Mouse (Mus musculus) CH12.LX (cell line): ENCODE measurements around the gene Ttc34. TPM values are rescaled to one million over a fixed set of nuclear protein-coding genes. Genes with fewer than 3 reads are reported as not detected.

Experiments used
- DNase-seq: peaks from one replicate; pipeline ENCODE4 v3.0.0-alpha.2; 2013; ENCODE audit errors: extremely low read depth
- H3K27ac ChIP-seq: 2 replicates; pipeline ENCODE4 v1.5.1; 2012; ENCODE audit warnings: low read depth, mild to moderate bottlenecking, control low read depth, moderate library complexity; ENCODE audit not compliant: insufficient read depth
- H3K27me3 ChIP-seq: replicated peaks from 2 replicates; pipeline ENCODE3; 2012; ENCODE audit warnings: inconsistent platforms
- H3K36me3 ChIP-seq, 2 experiments: replicated peaks in 1 of 2; 2 replicates each; pipeline versions ENCODE3 to v1.6.1; 2012; ENCODE audit warnings: inconsistent platforms in 1 of 2, low read length in 1 of 2, mild to moderate bottlenecking in 1 of 2, mixed read lengths in 1 of 2, moderate library complexity in 1 of 2; ENCODE audit not compliant: control insufficient read depth in 1 of 2, insufficient read depth in 1 of 2
- H3K4me1 ChIP-seq, 2 experiments: 2 replicates each; pipeline ENCODE4 v1.6.1; 2012; ENCODE audit warnings: inconsistent platforms in 1 of 2, moderate library complexity in 1 of 2; ENCODE audit not compliant: insufficient read depth in 2 of 2, control insufficient read depth in 1 of 2
- H3K4me2 ChIP-seq: 2 replicates; pipeline ENCODE4 v1.6.1; 2012; ENCODE audit warnings: low read depth, mild to moderate bottlenecking, control low read depth; ENCODE audit not compliant: poor library complexity, insufficient read depth, severe bottlenecking
- H3K4me3 ChIP-seq, 3 experiments: fragments of 150-350 bp in 1 of 3; sonication (generic) in 1 of 3; replicated peaks in 1 of 3; 2 replicates each; pipeline versions ENCODE3 to v1.5.1; 2011 to 2012; ENCODE audit warnings: low read depth in 2 of 3, low read length in 2 of 3, mild to moderate bottlenecking in 2 of 3, moderate library complexity in 2 of 3, control low read depth in 1 of 3, improper control_type of control experiment in 1 of 3, inconsistent platforms in 1 of 3, mixed read lengths in 1 of 3; ENCODE audit not compliant: poor library complexity in 1 of 3
- H3K79me2 ChIP-seq: replicated peaks from 2 replicates; pipeline ENCODE4 v1.6.1; 2012; ENCODE audit warnings: mild to moderate bottlenecking, moderate library complexity; ENCODE audit not compliant: control insufficient read depth, poor library complexity, insufficient read depth, severe bottlenecking; ENCODE audit errors: extremely low read depth
- H3K9ac ChIP-seq: 2 replicates; pipeline ENCODE4 v1.6.1; 2012; ENCODE audit warnings: low read depth, mild to moderate bottlenecking, control low read depth, moderate library complexity; ENCODE audit not compliant: insufficient read depth
- H3K9me3 ChIP-seq: replicated peaks from 2 replicates; pipeline ENCODE3; 2012; ENCODE audit warnings: low read length, inconsistent platforms, mixed read lengths
- CHD1 ChIP-seq: IDR thresholded peaks from 2 replicates; pipeline ENCODE4 v1.6.1; 2012; ENCODE audit warnings: low read depth, low read length, improper control_type of control experiment, inconsistent platforms
- CTCF ChIP-seq, 2 experiments: IDR thresholded peaks in 1 of 2; conservative IDR thresholded peaks in 1 of 2; 2 replicates each; pipeline ENCODE4 v1.5.1; 2011 to 2012; ENCODE audit warnings: low read depth in 2 of 2, low read length in 2 of 2, improper control_type of control experiment in 1 of 2, inconsistent platforms in 1 of 2, mild to moderate bottlenecking in 1 of 2, moderate library complexity in 1 of 2
- ELF1 ChIP-seq: IDR thresholded peaks from 2 replicates; pipeline ENCODE4 v1.6.1; 2014; ENCODE audit warnings: low read depth, mild to moderate bottlenecking, inconsistent platforms, low read length, improper control_type of control experiment
- EP300 ChIP-seq: IDR thresholded peaks from 2 replicates; pipeline ENCODE4 v1.6.1; 2011; ENCODE audit warnings: low read length, improper control_type of control experiment
- ETS1 ChIP-seq: conservative IDR thresholded peaks from 2 replicates; pipeline ENCODE4 v1.6.1; 2012; ENCODE audit warnings: low read depth, mild to moderate bottlenecking, inconsistent platforms, low read length, improper control_type of control experiment, moderate library complexity
- GABPA ChIP-seq: IDR thresholded peaks from 2 replicates; pipeline ENCODE4 v1.6.1; 2012; ENCODE audit warnings: low read depth, low read length, improper control_type of control experiment, inconsistent platforms; ENCODE audit not compliant: insufficient replicate concordance
- JUN ChIP-seq: IDR thresholded peaks from 2 replicates; pipeline ENCODE4 v1.6.1; 2011; ENCODE audit warnings: low read depth, mild to moderate bottlenecking, low read length, improper control_type of control experiment, moderate library complexity; ENCODE audit not compliant: insufficient read depth
- KAT2A ChIP-seq: IDR thresholded peaks from 2 replicates; pipeline ENCODE4 v1.6.1; 2012; ENCODE audit warnings: low read length, improper control_type of control experiment, inconsistent platforms; ENCODE audit not compliant: insufficient replicate concordance
- MAFK ChIP-seq: IDR thresholded peaks from 2 replicates; pipeline ENCODE4 v1.6.1; 2011; ENCODE audit warnings: low read length, improper control_type of control experiment; ENCODE audit not compliant: insufficient replicate concordance
- MAX ChIP-seq: IDR thresholded peaks from 2 replicates; pipeline ENCODE4 v1.6.1; 2011; ENCODE audit warnings: low read length, improper control_type of control experiment
- MAZ ChIP-seq: IDR thresholded peaks from 2 replicates; pipeline ENCODE4 v1.6.1; 2012; ENCODE audit warnings: low read depth, mild to moderate bottlenecking, inconsistent platforms, low read length, improper control_type of control experiment, moderate library complexity
- MXI1 ChIP-seq: IDR thresholded peaks from 2 replicates; pipeline ENCODE4 v1.6.1; 2011; ENCODE audit warnings: mild to moderate bottlenecking, low read depth, low read length, improper control_type of control experiment
- NRF1 ChIP-seq: IDR thresholded peaks from 2 replicates; pipeline ENCODE4 v1.6.1; 2014; ENCODE audit warnings: low read depth, mild to moderate bottlenecking, inconsistent platforms, low read length, improper control_type of control experiment, moderate library complexity
- PAX5 ChIP-seq: IDR thresholded peaks from 2 replicates; pipeline ENCODE4 v1.6.1; 2012; ENCODE audit warnings: low read length, inconsistent platforms, mixed read lengths
- POLR2AphosphoS2 ChIP-seq: IDR thresholded peaks from 2 replicates; pipeline ENCODE4 v1.6.1; 2011; ENCODE audit warnings: low read depth, low read length, improper control_type of control experiment
- RAD21 ChIP-seq: IDR thresholded peaks from 2 replicates; pipeline ENCODE4 v1.6.1; 2011; ENCODE audit warnings: low read depth, mild to moderate bottlenecking, low read length, improper control_type of control experiment, moderate library complexity
- RCOR1 ChIP-seq: conservative IDR thresholded peaks from 2 replicates; pipeline ENCODE4 v1.6.1; 2012; ENCODE audit warnings: low read depth, mild to moderate bottlenecking, inconsistent platforms, low read length, improper control_type of control experiment
- TBP ChIP-seq: conservative IDR thresholded peaks from 2 replicates; pipeline ENCODE4 v1.6.1; 2011; ENCODE audit warnings: low read depth, low read length, improper control_type of control experiment
- ZC3H11A ChIP-seq: IDR thresholded peaks from 2 replicates; pipeline ENCODE4 v1.6.1; 2012; ENCODE audit warnings: low read depth, mild to moderate bottlenecking, inconsistent platforms, low read length, improper control_type of control experiment
- ZKSCAN1 ChIP-seq: IDR thresholded peaks from 2 replicates; pipeline ENCODE4 v1.6.1; 2012; ENCODE audit warnings: low read depth, inconsistent platforms, low read length, improper control_type of control experiment, borderline replicate concordance
- ZMIZ1 ChIP-seq: IDR thresholded peaks from 2 replicates; pipeline ENCODE4 v1.6.1; 2012; ENCODE audit warnings: low read depth, mild to moderate bottlenecking, inconsistent platforms, low read length, improper control_type of control experiment
- ZNF384 ChIP-seq: IDR thresholded peaks from 2 replicates; pipeline ENCODE4 v1.6.1; 2012; ENCODE audit warnings: low read depth, low read length, improper control_type of control experiment, inconsistent platforms
- dilution Hi-C: fragments of 300-500 bp; cut with MboI; formaldehyde crosslinking; loops from 2 replicates; pipeline ENCODE4 v1.14.3; 2020; ENCODE audit warnings: low sequenced_read_pairs; ENCODE audit not compliant: extremely low pct_unique_long_range_greater_than_20kb, extremely low pct_ligation_motif_present
- in situ Hi-C: fragments of 300-500 bp; cut with MboI; formaldehyde crosslinking; loops from 3 replicates; pipeline ENCODE4 v1.14.3; 2019; ENCODE audit warnings: low sequenced_read_pairs, low pct_ligation_motif_present, low pct_unique_long_range_greater_than_20kb, mixed read lengths
- polyA plus RNA-seq: library from polyadenylated mRNA; unstranded; fragments of >175 nt; gene quantifications from 2 replicates; pipeline ENCODE4 v1.2.1, GENCODE M21; 2012; ENCODE audit warnings: low read depth; ENCODE audit not compliant: insufficient read length
- total RNA-seq, 2 experiments: library from RNA; depleted of rRNA; stranded (reverse); fragments of 300-350 nt in 1 of 2; fragments of >200 nt in 1 of 2; gene quantifications; 2 replicates each; pipeline ENCODE4 v1.2.3; 2012 to 2014

Ttc34 gene
- total and polyA plus RNA-seq, 3 experiments: not detected

GRCm38 (mm10) chr4:154853881-154854280 is 16.6 kb downstream of the Ttc34 start:
- Histone ChIP-seq H3K27ac (no peak overlapping the region), H3K9ac (no peak overlapping the region), H3K4me3 (no peak overlapping the region), H3K79me2 (no peaks in the 10 kb centered on the region), H3K4me2 (no peak overlapping the region), H3K4me1 (no peaks in the 10 kb centered on the region), H3K36me3 (no peaks in the 10 kb centered on the region), H3K27me3 (peaks cover 9% of the 10 kb centered on the region), H3K9me3 (peaks cover 15% of the 10 kb centered on the region)
- dilution Hi-C loops (no loop called here), in situ Hi-C loops (no loop called here)
- TF ChIP-seq EP300 (no peak), TBP (no peak), ZNF384 (no peak), MAZ (no peak)
- DNase-seq: no peak

- TF ChIP-seq ZKSCAN1 (no peak), RAD21 (no peak), MAFK (no peak), PAX5 (no peak), MXI1 (no peak), MAZ (no peak), ZC3H11A (no peak), JUN (no peak), CHD1 (no peak), NRF1 (no peak), ELF1 (no peak), RCOR1 (no peak), KAT2A (no peak), POLR2AphosphoS2 (no peak), GABPA (no peak), ZMIZ1 (no peak), CTCF (conservative IDR thresholded peaks at IDR 0.05 in 1 of 2, IDR thresholded peaks at IDR 0.05 in 1 of 2; ENCODE audit: low read depth in 2 of 2, low read length in 2 of 2) (no peak), MAX (no peak), ETS1 (no peak)
- H3K9ac ChIP-seq: no peak overlapping the region
- H3K27ac ChIP-seq: no peak overlapping the region
- peaks cover 0 to 2% of the 10 kb centered on the region in 2 experiments; a peak in 2 of 4 replicates for H3K4me1 ChIP-seq
- no peak for DNase-seq
- peaks cover 15% of the 10 kb centered on the region for H3K9me3 ChIP-seq
- H3K4me2 ChIP-seq: no peak overlapping the region
- peaks cover 16% of the 10 kb centered on the region for H3K27me3 ChIP-seq
- in situ Hi-C loops (no loop called here), dilution Hi-C loops (no loop called here)
- no peaks in the 10 kb centered on the region for H3K36me3 ChIP-seq
- H3K79me2 ChIP-seq: no peaks in the 10 kb centered on the region
- no peak overlapping the region for H3K4me3 ChIP-seq
Observed at GRCm38 (mm10) chr4:154854676-154855345, 17.6 kb downstream of the Ttc34 start.
